Comparison of ENCODE assay signal across 8 mouse cellular contexts in the genomic region with DNA sequence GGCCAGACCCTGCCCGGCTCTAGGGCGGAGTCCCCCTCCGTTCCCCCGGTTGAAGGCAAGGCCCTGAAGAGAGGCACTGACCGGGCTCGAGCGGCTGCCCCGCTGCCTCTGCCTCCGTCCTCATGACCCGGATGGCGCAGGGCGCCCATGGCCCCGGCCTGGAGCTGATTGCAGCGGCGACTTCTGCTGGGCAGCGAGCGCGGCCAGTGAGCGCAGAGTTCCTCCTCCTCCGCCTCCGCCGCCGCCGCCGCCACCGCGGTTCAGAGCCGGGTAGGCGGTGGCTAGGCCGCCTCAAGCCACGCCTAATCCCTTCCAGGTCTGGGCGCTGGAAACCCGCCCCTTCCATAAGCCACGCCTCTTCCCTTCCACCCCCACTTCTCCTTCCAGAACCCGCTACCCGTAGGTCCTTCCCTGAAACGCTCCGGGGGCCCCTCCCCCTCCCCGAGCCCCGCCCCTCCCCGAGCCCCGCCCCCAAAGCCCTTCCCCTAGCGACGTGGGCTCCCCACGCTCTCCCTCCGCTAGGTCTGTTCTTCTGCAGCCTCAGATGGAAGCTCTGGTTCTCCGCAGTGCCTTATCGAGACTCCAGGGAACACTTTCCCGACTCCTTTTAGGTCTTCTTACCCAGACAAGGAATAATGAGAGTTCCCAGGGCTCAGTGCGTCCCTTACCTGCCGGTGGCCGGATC. TPM values are rescaled to one million over a fixed set of nuclear protein-coding genes. Genes with fewer than 3 reads are reported as not detected.
DNase-seq lines count a peak whose midpoint lies in the region; ATAC-seq and TF ChIP-seq lines count a peak whose summit lies in the region.

TSS of gene Snrpd3 (plus strand) at position 479 of the 685 bp plus-strand sequence.

- ATAC-seq in G1E (ENCODE audit: extremely low read depth, insufficient number of reproducible peaks, low FRiP score, poor library complexity, severe bottlenecking): peak; percentile 69
- peak; percentile 91 for ATAC-seq in forebrain, postnatal 0 days
- ATAC-seq in lung, embryonic 15.5 days (ENCODE audit: borderline replicate concordance, extremely low read depth, low FRiP score, low TSS enrichment): peak; percentile 95

- DNase-seq in G1E (ENCODE audit: low spot score): peak; percentile 91
- DNase-seq in cerebellum, adult 18-20 months: peak; percentile 90 to 94
- peak; percentile 93 for DNase-seq in forebrain, postnatal 0 days
- peak; percentile 94 for DNase-seq in heart, postnatal 4 days
- peak; percentile 88 to 89 for DNase-seq in layer of hippocampus, adult 8-10 months (ENCODE audit: low spot score in 2 of 2)
- DNase-seq in ovary, adult 18-20 months (ENCODE audit: low spot score): peak; percentile 95
- peak; percentile 97 for DNase-seq in thymus, postnatal 0 days (ENCODE audit: low spot score)

- no peaks in the 10 kb centered on the region for H3K27me3 ChIP-seq in G1E (ENCODE audit: insufficient read depth, low read length)
- H3K27me3 ChIP-seq in forebrain, postnatal 0 days (ENCODE audit: insufficient read depth, low read length): no peaks in the 10 kb centered on the region
- H3K27me3 ChIP-seq in lung, embryonic 15.5 days: no peaks in the 10 kb centered on the region

- H3K4me3 ChIP-seq in G1E (ENCODE audit: low read depth, low read length): peak within 1 kb of the TSS; percentile 90
- H3K4me3 ChIP-seq in forebrain, postnatal 0 days (ENCODE audit: low read depth, low read length): peak within 1 kb of the TSS; percentile 72
- peak within 1 kb of the TSS; percentile 72 for H3K4me3 ChIP-seq in lung, embryonic 15.5 days

- TF ChIP-seq CTCF in G1E (IDR thresholded peaks at IDR 0.05; ENCODE audit: low read depth, low read length): no peak
- TF ChIP-seq CTCF in forebrain, postnatal 0 days (IDR thresholded peaks at IDR 0.05; ENCODE audit: low read depth): peak; percentile 15; the same call in 1 of the 2 replicates

- H3K9ac ChIP-seq in forebrain, postnatal 0 days: peak within 1 kb of the TSS; percentile 93
- peak within 1 kb of the TSS; percentile 90 for H3K9ac ChIP-seq in lung, embryonic 15.5 days

- WGBS in forebrain, postnatal 0 days: 2% methylated on average over 43 of the region's 52 CpGs
- WGBS in lung, embryonic 15.5 days: 1% methylated on average over 47 of the region's 52 CpGs

- H3K4me2 ChIP-seq in forebrain, postnatal 0 days (ENCODE audit: low read depth): peak within 1 kb of the TSS; percentile 85
- H3K4me2 ChIP-seq in lung, embryonic 15.5 days: peak within 1 kb of the TSS; percentile 78

- H3K9me3 ChIP-seq in G1E (replicated peaks): no peaks in the 10 kb centered on the region
- H3K9me3 ChIP-seq in forebrain, postnatal 0 days (ENCODE audit: low read length): no peaks in the 10 kb centered on the region
- H3K9me3 ChIP-seq in lung, embryonic 15.5 days: no peaks in the 10 kb centered on the region

- H3K36me3 ChIP-seq in G1E (replicated peaks): peaks cover 49% of the 10 kb centered on the region
- H3K36me3 ChIP-seq in forebrain, postnatal 0 days (ENCODE audit: insufficient read depth): peaks cover 19% of the 10 kb centered on the region; the same call in 1 of the 2 replicates
- peaks cover 27% of the 10 kb centered on the region for H3K36me3 ChIP-seq in lung, embryonic 15.5 days

- peaks cover 77% of the 10 kb centered on the region for H3K4me1 ChIP-seq in G1E (ENCODE audit: insufficient read depth, low read depth, low read length)
- H3K4me1 ChIP-seq in forebrain, postnatal 0 days (ENCODE audit: insufficient read depth): peaks cover 18% of the 10 kb centered on the region
- H3K4me1 ChIP-seq in lung, embryonic 15.5 days: peaks cover 41% of the 10 kb centered on the region

- H3K27ac ChIP-seq in forebrain, postnatal 0 days (ENCODE audit: low read depth, low read length): peak within 1 kb of the TSS; percentile 95
- H3K27ac ChIP-seq in lung, embryonic 15.5 days: peak within 1 kb of the TSS; percentile 99

RNA-seq across cellular contexts. Expression of gene Snrpd3, which starts in this region (rescaled TPM):
- total RNA-seq in G1E (2014; fragmentation: Nextera tagmentation): 83.0 and 116 TPM in 2 replicates
- 50.9 and 51.6 TPM in 2 replicates for total RNA-seq in G1E (2017)
- polyA plus RNA-seq in G1E (2012): 19.5 and 29.9 TPM in 2 replicates
- 24.4 and 31.6 TPM in 2 replicates for total RNA-seq in forebrain, postnatal 0 days (2014; rRNA removed)
- 144 and 167 TPM in 2 replicates for polyA plus RNA-seq in forebrain, postnatal 0 days (2015; fragmentation: Nextera tagmentation; extraction: Ambion mirVana)
- 100 to 1,000 TPM in 1 of 2 experiments, 10 to 100 TPM in 1; 94.4 to 103 TPM for total RNA-seq in heart, postnatal 4 days (2021)
- total RNA-seq in layer of hippocampus, adult 8-10 months (2022): 10 to 100 TPM; 67.3 to 82.9 (median 72.6) TPM
- polyA plus RNA-seq in lung, embryonic 15.5 days (2015; fragmentation: Nextera tagmentation; extraction: Ambion mirVana): 142 and 158 TPM in 2 replicates
- 149 and 167 TPM in 2 replicates for polyA plus RNA-seq in thymus, postnatal 0 days (2015; fragmentation: Nextera tagmentation; extraction: Ambion mirVana)

Comparison
In these comparisons a context has a peak if more than half of its experiments do, and no peak if none do; other contexts are left out.
1. Peak in every context shown above with its lines: DNase-seq, ATAC-seq, H3K4me3 ChIP-seq and H3K27ac ChIP-seq.